Mouse (Mus musculus): ENCODE data around the gene Atg4b.

Gene Atg4b

GRCm38 (mm10) chr1:93838569-93838968 is 87.3 kb downstream of the Atg4b start:
- in situ Hi-C loops (cut with MboI; ENCODE audit: unreplicated experiment in 2 of 2), result loop anchor here in 1 of 2 experiments (10.0 kb wide), 1 partner anchor 236 kb away; no protein-coding TSS in a partner anchor
